Mouse (Mus musculus): ENCODE measurements at regions not wholly inside any gene's neighbourhood (a gene's known extent, or its start where the extent isn't known, plus 50 kb on each side); places are given as distances from the start of the nearest gene placed in this dataset.

DNA sequence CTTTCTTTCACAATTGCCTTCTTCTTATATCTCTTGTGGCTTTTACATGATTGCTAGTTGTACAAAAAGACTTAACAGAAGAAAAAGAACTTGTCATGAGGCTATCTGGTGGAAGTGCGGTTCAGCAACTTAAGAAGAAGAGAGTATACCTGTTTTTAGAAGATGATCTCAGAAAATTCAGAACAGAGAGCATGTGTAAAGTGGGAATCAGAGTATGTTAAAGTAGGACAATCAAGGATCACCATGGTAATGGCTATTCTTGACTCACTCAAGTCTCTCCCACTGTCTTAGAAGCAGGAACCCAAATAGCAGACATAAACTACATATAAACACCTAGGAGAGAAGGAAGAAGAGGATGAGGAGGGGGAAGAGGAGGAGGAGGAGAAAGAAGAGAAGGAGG lies 857.9 kb upstream of the Nr2f1 start:
- no peak for DNase-seq

DNA sequence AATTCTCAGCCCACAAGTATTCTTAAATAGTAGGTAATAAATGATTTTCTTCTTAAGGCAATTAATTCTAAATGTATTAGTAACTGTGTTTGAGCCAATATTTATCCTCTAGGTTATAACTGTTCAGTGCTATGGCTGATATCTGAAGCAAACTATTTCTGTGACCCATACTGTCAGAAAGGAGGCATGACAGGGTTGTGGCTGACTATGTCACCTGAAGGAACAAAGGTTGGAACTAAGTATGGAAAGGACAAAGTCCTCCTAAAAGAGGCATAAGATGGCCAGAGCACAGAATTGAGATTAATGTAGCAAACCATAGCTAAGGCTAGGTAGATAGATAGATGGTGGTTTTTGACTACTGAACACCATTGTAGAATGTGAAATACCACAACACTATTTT lies 854.9 kb upstream of the Nr2f1 start:
- DNase-seq: no peak

DNA sequence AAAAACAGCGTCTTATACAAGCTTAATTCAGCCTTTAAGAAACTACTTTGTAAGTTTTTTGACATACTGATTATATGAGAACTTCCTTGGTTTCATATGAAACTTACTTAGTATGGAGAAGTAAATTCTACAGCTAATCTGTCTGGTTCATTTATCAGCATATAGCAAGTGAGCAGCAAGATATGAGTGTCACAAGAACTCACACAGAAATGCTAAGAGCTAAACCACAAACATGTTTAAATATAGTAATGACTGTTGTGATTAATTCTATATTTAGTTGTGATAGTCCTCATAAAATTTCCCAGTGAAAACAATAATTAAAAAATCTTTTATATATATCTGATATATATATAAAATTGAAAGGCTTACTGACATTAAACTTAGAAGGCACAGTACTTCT lies 853.9 kb upstream of the Nr2f1 start:
- DNase-seq: no peak

DNA sequence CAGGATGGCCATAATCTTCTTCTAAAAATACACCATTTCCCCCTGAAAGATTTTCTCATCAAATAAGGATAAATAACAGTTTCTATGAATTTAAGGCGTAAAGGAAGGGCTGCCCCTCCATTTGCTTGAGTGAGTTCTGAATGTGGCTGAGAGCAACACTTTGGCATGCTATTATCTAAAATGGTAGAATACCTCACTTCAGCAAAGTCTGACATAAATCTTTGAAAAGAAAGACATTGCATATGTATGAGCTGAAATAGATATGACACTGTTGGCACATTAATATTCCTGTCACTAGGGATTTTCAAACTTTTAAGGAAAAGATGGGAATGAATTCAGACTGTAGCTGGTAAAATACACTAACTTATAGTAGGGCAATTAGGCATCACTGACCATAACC lies 847.7 kb upstream of the Nr2f1 start:
- DNase-seq: no peak

DNA sequence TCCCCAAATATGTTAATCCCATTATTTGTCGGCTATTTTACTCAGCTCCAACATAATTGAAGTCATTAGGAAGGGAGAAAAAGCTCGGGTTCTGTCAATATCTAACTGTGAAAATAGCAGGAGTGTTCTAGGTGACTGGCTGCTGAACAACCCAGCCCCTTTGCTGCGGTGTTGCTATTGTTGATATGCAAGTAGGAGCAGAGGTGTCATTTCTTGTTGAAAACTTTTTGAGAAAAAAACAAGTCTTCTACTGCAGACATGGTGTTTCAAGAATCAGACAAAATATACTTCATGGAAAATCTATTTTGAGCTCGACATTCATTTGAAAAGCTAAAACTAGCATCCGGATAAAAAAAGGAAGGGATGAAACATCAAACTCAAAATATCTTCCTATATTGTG lies 845.1 kb upstream of the Nr2f1 start:
- DNase-seq: no peak

DNA sequence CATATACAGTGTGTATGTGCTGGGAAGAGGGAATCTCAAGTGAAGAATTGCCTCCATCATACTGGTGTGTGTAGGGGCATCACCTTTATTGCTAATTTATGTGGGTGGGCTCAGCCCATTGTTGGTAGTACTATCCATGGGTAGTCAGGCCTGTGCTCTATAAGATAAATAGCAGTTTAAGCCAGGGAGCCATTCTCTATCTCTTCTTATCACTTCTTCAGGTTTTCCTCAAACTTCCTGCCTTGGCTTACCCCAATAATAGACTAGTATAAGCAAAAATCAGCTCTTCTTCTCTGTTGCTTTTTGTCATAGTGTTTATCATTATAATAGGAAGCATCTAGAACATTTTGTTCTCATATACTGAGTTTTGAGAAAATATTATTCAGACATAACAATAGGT lies 838.3 kb upstream of the Nr2f1 start:
- DNase-seq: no peak

DNA sequence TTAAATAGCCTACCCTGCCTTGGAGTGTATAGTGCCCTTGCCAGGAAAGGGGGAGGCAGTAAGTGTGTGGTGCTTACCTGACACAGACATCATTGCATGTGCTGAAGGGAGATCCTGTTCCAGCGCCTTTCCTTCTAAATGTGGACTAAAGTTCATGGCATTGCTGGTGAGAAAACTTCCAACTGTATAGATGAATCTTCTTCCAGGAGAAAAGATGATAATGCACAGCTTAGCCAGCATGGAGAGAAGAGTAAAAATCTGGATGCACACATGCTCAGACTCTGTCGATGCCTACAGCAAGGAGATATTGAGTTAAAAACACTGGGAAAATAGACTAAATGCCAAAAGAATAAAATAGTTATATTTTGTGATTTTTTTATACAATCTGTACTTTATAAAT lies 835.7 kb upstream of the Nr2f1 start:
- no peak for DNase-seq

DNA sequence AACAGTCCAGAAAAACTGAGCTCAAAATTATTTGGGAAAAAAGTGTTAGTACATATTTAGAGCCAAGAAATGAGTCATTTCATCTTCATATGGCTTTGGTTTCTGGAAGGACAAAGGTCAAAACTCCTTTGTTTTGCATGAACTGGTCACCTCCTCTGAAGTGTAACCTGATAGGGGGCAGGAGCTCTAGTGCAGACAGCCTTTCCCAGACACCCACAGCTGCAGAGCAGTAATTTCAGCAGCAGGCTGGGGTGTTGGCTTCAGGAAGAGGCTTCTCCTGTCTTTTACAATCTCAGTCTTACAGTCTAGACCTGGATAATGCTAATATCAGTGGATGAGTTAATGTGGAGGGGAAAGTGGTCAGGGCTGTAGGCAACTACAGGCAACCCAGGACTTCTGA lies 830.4 kb upstream of the Nr2f1 start:
- DNase-seq: no peak

DNA sequence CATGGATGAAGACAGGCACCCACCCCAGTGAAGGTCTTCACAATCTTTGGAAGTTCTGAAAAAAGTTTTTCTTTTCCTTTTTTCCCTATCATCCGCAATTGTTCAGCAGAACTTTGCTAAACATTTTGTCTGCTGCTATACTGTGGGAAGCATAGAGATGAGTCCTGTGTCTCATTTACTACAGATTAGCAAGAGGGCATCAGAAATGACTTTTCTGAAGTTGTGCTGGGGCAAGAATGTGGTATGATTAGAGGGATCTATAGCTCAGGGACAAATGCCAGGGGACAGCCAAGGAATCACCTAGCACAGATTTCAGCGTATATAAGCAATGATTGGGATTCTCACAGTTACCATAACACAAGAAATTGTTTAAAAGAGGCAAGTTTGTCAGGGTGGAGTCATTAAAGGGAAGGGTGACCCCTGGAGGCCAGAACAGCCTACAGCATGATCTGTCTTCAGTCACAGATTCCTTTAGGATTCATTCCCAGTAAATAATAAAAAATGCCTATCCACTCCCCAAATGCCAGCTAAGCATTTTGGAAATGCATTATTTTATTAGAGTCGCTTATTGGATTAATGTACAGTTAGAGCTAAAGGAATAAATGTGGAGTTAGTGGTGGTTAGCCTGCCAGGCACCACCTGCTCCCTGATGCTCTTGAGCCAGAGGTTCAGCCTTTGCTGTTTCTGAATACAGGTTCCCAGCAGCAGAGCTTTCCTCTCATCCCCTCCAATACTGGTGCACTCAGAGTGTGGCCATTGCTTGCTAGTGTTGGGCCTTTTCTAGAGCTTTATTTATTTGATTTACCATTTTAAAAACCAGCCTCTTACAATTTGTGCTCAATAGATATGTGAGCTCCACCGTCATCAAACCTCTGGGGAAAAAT lies 828.6 kb upstream of the Nr2f1 start:
- DNase-seq: peak; percentile 67 to 70

DNA sequence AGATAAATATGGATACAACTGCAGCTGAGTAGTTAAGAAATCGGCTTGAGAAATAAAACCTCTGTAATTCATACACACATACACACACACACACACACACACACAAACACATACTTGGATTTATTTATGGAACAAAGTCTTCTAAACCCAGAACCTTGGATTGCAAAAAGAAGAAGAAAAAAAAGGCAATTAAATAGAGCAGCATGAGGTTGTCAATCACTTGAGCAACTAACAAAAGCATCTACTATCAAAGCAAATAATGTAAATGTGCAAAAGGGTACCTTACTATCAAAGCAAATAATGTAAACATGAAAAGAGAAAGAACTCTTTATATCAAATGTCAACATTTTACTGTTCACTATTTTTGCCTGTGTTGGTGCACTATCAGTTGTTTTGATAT lies 826.1 kb upstream of the Nr2f1 start:
- no peak for DNase-seq

DNA sequence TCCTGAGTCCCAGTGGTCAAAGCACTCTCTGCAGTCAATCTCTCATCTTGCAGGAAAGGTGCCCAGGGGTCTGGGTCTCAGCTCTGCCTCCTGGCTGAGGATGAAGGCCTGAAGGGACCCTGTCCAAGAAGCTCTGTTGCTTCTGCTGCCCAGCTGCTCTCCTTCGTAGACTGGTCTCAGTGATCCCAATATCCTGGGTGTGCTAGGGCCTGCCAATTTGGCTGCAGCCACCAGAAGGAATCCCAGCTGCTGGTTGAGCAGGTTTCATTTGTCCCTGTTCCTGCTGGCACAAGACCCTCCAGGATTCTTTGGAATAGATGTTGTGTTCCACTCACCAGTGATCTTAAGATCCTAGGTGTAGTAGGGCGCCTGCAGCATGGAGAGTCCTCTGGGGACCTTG lies 818.5 kb upstream of the Nr2f1 start:
- DNase-seq: peak; percentile 59 to 65

DNA sequence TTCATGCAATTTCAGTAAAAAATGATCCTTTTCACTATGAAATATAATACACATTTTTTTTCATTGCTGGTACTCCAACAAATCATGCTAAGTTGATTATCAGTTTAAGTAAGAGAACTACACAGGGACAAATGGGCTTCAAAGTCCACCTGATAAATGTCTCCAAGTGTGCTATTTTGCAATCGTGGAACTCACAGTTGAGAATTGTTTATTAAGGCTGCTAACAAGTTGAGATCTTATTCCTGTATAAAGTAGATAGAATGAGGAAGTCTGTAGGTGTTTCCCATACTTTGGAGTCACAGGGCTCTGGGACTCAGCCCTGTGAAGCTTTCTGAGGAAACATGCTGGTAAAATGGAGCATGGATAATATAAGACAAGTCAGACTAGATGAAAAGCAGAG lies 803.8 kb upstream of the Nr2f1 start:
- DNase-seq: no peak

DNA sequence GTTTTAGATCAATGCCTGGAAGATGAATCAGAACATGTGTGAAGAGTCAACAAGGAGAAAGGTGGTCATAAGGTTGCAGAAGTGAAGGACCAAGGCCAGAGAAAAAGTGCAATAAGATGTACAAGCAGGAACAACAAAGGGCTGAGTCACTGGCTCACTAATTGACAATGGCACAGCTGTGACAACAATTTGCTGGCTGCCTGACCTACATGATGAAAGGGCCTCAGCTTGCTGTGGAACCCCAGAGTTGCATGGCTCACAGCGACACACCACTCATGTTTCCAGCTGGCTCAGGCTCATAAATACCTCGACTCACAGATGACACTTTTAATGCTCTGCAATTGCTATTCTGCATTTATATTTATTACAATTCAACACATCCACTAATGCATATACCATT lies 799.3 kb upstream of the Nr2f1 start:
- peak in 1 of 2 experiments; percentile 7 for DNase-seq

DNA sequence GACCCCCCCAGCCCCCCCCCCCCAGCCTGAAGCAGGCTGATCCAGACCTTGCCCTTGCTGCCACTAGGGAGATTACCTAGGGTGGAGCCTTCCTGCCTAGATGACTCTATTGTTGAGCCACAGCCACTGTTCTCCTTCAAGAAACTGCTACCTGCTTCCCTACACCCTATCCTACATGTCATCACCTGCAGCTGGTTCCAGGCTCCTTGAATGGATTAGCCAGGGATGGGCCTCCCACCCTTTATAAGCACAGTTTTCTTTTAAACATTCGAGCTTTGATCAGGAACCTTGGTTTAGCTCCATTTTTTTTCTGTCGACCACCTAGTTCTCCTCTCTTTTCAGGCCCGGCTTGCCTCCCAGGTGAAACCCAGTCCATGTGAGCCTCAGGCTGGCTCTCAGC lies 792.8 kb upstream of the Nr2f1 start:
- no peak for DNase-seq

DNA sequence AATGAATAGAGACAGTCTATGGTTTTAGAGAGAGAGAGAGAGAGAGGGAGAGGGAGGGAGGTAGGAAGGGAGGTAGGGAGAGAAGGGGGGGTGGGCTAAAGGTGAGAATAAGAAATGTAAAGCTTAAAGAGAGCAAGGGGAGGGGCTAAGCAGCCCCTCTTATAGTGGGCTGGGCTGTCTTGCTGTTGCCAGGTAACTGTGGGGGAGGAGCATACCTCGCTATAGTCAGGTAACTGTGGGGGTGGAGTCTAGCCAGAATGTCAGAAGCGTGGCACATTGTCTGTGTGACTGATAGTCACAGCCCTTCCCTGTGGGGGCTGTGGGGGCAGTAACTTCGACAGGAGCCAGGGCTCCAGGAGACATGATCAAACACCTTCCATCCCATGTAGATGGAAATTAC lies 786.4 kb upstream of the Nr2f1 start:
- DNase-seq: peak in 1 of 2 experiments; percentile 2

DNA sequence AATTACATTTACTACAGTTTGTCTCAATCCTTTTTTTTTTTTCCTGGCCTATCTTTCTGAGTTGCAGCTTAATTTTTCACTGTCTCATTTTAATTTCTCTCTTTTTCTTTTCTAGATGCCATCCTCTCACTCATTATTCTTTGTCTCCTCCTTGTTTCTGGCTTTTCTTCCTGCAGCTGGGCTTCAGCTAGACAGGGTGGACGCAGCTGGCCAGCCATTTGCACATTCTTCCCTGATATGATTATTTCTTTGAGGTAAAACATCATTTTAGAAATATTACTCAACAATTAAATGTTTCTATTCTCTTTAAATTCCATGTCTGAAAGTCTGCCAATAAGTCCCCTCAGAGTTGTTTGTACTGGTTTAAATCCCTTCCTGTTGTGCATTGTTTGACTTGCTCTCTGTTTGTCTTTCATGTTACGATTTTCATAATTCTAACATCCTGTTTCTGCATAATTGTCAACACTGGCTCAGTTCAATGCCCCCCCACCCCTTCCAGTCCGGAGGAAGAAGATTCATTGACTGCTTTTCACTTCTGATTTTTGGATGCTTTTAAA lies 777.7 kb upstream of the Nr2f1 start:
- DNase-seq: no peak

DNA sequence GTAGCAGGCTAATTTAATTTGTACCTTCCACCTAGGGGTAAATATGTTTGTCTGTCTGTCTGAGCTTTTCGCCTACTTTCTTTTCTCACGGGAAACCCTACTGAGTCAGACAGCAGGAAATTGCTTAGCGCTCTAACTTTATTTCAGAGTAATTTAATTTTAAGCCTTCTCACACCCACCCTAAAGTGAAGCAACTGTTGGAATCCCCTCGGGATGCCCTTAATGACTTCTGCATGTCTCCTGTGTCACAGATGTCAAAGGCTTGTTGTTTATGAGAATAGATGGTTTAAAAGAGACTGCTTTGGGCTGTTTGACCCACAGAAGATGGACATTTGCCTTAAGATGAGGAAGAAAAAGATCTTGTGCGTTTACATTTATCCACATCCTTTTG lies 738.8 kb upstream of the Nr2f1 start:
- peak in 1 of 2 experiments; percentile 10 for DNase-seq

DNA sequence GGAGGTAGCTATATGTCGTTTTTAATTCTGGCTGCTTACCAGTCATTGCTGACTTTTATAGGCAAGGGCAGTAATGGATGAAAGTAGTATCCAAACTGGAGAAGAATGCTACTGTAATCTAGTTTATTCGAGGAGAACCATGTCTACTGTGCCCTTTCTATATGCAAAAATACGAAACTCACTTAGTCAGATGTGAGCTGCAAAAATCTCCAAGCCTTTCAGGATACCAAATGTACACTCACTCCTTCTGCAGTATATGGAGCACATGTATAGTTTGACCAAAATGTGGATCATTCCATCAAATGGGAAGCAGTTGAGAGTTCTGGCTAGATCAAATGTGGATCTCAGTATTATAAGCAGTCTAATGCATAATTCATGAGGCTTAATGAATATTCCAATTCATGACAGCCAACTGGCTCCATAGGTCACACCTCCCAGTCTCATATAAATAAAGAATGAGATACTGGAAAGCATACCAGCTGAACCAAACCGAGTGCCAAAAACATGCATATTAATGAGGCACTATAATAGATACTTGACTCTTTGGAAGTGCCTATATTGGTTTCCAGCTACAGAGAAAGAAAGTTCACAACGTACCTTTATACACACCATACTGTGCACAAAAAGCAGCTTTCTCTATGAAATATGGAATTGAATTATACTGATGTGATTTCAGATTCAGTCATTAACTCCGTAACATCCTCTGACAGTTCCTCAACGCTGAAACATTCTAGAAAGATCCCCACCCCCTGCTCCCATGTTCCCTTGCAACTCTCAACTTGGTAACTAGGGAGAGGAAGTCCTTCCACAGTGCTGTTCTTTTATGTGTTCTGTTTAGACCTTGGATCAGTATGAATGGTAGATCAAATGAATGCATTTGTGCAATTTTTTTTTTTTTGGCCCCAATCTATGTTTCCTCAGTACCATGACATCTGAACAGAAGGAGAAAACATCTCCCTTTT lies 738.1 kb upstream of the Nr2f1 start:
- peak; percentile 23 to 29 for DNase-seq

DNA sequence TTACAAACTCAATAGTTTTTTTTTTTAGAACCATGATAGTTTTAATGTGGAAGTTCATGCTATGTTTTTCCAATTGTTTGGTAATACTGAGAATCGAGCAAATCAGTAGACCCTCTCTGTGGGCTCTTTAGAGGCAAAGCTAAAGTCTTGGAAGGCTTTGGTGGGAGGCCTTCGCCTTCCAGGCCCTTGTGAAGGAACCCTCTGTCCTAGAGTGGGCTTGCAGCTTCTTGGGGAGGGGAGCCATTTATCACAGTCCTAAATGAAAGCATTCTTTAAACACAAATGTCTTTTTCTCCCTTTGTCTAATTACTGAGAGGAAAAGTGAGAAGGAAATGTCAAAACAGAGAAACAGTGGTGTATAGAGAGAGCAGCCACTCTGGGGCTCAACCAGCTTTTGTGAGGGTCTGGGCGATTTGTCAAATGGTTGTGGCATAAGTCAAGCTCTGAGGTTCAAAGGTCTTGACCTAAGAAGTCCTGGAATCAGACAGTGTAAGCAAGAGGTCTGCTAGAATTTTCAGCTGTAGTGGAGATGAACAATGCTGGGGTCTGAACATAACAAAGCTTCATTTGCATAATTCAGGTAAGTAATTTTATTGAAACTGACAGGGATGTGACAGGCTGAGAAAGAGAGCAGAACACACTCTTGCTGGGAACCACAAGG lies 736.6 kb upstream of the Nr2f1 start:
- DNase-seq: no peak

DNA sequence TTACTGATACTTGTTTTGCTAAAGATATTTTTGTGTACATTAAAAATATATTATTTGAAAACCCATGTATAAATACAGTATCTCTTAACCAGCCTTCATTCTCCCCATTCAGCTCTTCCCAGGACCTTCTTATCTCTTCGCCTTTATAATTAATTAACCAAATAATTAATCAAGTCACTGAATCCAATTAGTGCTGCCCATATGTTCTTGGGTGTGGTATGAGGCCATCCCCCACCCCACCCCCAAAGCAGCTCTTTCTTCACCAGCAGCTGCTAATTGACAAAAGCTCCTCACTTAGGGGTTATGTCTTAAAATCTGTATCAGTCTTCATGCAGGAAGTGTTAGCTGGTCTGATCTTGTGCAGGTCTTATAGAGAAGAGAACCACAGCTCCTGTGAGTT lies 728.8 kb upstream of the Nr2f1 start:
- no peak for DNase-seq

DNA sequence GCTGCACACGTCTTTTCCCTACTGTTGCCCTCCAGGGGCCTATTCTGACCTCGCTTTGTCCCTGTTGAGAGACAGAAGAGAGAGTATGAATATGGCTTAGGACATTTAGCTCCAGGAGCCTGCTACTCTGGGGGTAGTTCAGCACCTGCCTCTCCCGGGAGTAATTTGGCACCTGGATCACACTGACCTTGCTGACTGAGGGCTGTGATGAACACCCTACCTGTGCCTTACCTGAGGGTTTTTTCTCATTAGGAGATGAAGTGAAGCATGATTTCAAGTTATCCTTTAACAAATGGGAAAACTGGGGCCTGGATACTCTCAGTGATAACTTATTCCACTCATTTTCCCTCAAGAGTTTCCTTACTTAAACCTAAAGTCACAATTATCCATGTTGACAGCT lies 721.2 kb upstream of the Nr2f1 start:
- no peak for DNase-seq

DNA sequence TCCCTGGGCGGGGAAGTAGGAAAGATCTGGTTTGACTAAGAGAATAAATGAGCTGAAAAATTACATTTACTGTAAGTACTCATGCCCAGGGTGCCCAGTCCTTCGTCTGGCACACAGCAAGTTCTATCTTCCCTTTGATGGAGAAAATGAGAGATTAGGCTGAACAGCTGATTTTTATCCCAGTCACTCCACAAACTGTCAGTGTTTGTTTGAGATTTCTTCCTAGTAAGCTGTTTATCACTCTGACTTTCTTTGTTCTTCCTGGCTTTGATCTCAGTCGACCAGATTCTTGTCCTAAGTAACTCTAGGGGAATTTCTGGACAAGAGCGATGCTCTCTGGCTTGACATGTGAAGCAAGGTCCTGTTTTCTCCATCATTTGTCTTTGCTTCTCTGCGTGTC lies 710.3 kb upstream of the Nr2f1 start:
- DNase-seq: no peak

DNA sequence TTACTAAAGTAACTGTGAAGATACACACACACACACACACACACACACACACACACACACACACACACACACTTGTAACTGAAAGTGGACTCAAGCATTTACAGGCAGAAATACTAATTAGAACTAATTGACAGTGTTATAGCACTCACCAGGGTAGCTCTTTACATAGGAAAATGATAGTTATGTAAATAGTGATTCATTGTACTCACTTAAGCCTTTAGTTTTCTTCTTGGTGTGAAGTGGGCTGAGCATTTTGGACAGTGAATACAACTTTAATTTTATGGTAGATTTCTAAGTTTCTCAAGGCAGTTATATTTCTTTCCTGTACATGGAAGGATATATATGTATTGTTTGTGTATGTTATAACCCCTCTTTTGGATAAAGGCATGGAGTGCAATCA lies 704.5 kb upstream of the Nr2f1 start:
- no peak for DNase-seq

Measured in cerebellum, postnatal 10 days (tissue).